Mouse (Mus musculus): Measurements from ENCODE around the gene Leng8. TPM values are rescaled to one million over a fixed set of nuclear protein-coding genes. Genes with fewer than 3 reads are reported as not detected.

Gene Leng8
- polyA plus RNA-seq, 1 experiment from 2014 or later: 54.4 TPM

- H3K27me3 ChIP-seq (ENCODE audit: control insufficient read depth, insufficient read depth, low read length): no peaks in the 10 kb centered on the region
- no peak overlapping the region for H3K27ac ChIP-seq (ENCODE audit: low read depth, low read length)
- no peaks in the 10 kb centered on the region for H3K36me3 ChIP-seq (ENCODE audit: control insufficient read depth, insufficient read depth, low read length)
- ATAC-seq (ENCODE audit: low FRiP score) (no peak), DNase-seq (ENCODE audit: low spot score) (peak; percentile 74)
- H3K4me1 ChIP-seq (replicated peaks; ENCODE audit: control insufficient read depth, insufficient read depth, low read length): no peaks in the 10 kb centered on the region
- H3K9me3 ChIP-seq (ENCODE audit: control insufficient read depth, low read length): no peaks in the 10 kb centered on the region
- no peak overlapping the region for H3K4me3 ChIP-seq (ENCODE audit: low read depth, low read length)
- 19% methylated on average over 4 of the region's 4 CpGs for WGBS
- no peak overlapping the region for H3K4me2 ChIP-seq (replicated peaks; ENCODE audit: low read depth, low read length)
- no peak overlapping the region for H3K9ac ChIP-seq (ENCODE audit: low read depth, low read length)
Observed at GRCm38 (mm10) chr7:4103411-4103810, 33.4 kb upstream of the Leng8 start.

GRCm38 (mm10) chr7:4111766-4112165 lies 25.1 kb upstream of the Leng8 start:
- Histone ChIP-seq H3K27ac (ENCODE audit: low read depth, low read length) (no peak overlapping the region), H3K9me3 (ENCODE audit: control insufficient read depth, low read length) (no peaks in the 10 kb centered on the region), H3K36me3 (ENCODE audit: control insufficient read depth, insufficient read depth, low read length) (no peaks in the 10 kb centered on the region), H3K4me1 (replicated peaks; ENCODE audit: control insufficient read depth, insufficient read depth, low read length) (no peaks in the 10 kb centered on the region), H3K27me3 (ENCODE audit: control insufficient read depth, insufficient read depth, low read length) (no peaks in the 10 kb centered on the region), H3K4me2 (replicated peaks; ENCODE audit: low read depth, low read length) (no peak overlapping the region), H3K4me3 (ENCODE audit: low read depth, low read length) (no peak overlapping the region), H3K9ac (ENCODE audit: low read depth, low read length) (no peak overlapping the region)
- 53% methylated on average over 3 of the region's 3 CpGs for WGBS
- DNase-seq (ENCODE audit: low spot score): no peak
- no peak for ATAC-seq (ENCODE audit: low FRiP score)

- 66% methylated on average over 8 of the region's 8 CpGs for WGBS
- DNase-seq (ENCODE audit: low spot score): no peak
- Histone ChIP-seq H3K4me2 (replicated peaks; ENCODE audit: low read depth, low read length) (no peak overlapping the region), H3K4me1 (replicated peaks; ENCODE audit: control insufficient read depth, insufficient read depth, low read length) (no peaks in the 10 kb centered on the region; the same call in none of the 2 replicates), H3K27ac (ENCODE audit: low read depth, low read length) (no peak overlapping the region), H3K36me3 (ENCODE audit: control insufficient read depth, insufficient read depth, low read length) (no peaks in the 10 kb centered on the region), H3K9ac (ENCODE audit: low read depth, low read length) (no peak overlapping the region), H3K4me3 (ENCODE audit: low read depth, low read length) (no peak overlapping the region), H3K9me3 (ENCODE audit: control insufficient read depth, low read length) (no peaks in the 10 kb centered on the region), H3K27me3 (ENCODE audit: control insufficient read depth, insufficient read depth, low read length) (no peaks in the 10 kb centered on the region)
- ATAC-seq (ENCODE audit: low FRiP score): no peak
Observed at GRCm38 (mm10) chr7:4117050-4117814, 19.6 kb upstream of the Leng8 start.

GRCm38 (mm10) chr7:4119344-4119902 lies 17.4 kb upstream of the Leng8 start, which contains the start of gene Ttyh1:
Gene Ttyh1 (plus strand): TSS chr7:4119408.
- Histone ChIP-seq H3K36me3 (ENCODE audit: control insufficient read depth, insufficient read depth, low read length) (no peaks in the 10 kb centered on the region), H3K9me3 (ENCODE audit: control insufficient read depth, low read length) (no peaks in the 10 kb centered on the region), H3K27ac (ENCODE audit: low read depth, low read length) (peak within 1 kb of the TSS; percentile 94), H3K4me1 (replicated peaks; ENCODE audit: control insufficient read depth, insufficient read depth, low read length) (peaks cover 4% of the 10 kb centered on the region), H3K9ac (ENCODE audit: low read depth, low read length) (peak within 1 kb of the TSS; percentile 83), H3K27me3 (ENCODE audit: control insufficient read depth, insufficient read depth, low read length) (no peaks in the 10 kb centered on the region), H3K4me3 (ENCODE audit: low read depth, low read length) (peak within 1 kb of the TSS; percentile 61), H3K4me2 (replicated peaks; ENCODE audit: low read depth, low read length) (peak within 1 kb of the TSS; percentile 63)
- DNase-seq (ENCODE audit: low spot score): peak; percentile 79
- peak; percentile 6; the same call in 1 of the 2 replicates for ATAC-seq (ENCODE audit: low FRiP score)
- 1% methylated on average over 33 of the region's 37 CpGs for WGBS

- no peaks in the 10 kb centered on the region for H3K9me3 ChIP-seq (ENCODE audit: control insufficient read depth, low read length)
Observed at GRCm38 (mm10) chr7:4119976-4120921, 16.6 kb upstream of the Leng8 start.

GRCm38 (mm10) chr7:4122076-4122768 lies 14.6 kb upstream of the Leng8 start:
- Histone ChIP-seq H3K4me2 (replicated peaks; ENCODE audit: low read depth, low read length) (peak overlapping the region; percentile 63), H3K9me3 (ENCODE audit: control insufficient read depth, low read length) (no peaks in the 10 kb centered on the region), H3K4me1 (replicated peaks; ENCODE audit: control insufficient read depth, insufficient read depth, low read length) (peaks cover 12% of the 10 kb centered on the region), H3K27me3 (ENCODE audit: control insufficient read depth, insufficient read depth, low read length) (no peaks in the 10 kb centered on the region), H3K36me3 (ENCODE audit: control insufficient read depth, insufficient read depth, low read length) (no peaks in the 10 kb centered on the region), H3K9ac (ENCODE audit: low read depth, low read length) (peak overlapping the region; percentile 24), H3K27ac (ENCODE audit: low read depth, low read length) (peak overlapping the region; percentile 94), H3K4me3 (ENCODE audit: low read depth, low read length) (no peak overlapping the region)
- ATAC-seq (ENCODE audit: low FRiP score): no peak
- DNase-seq (ENCODE audit: low spot score): no peak
- 52% methylated on average over 11 of the region's 11 CpGs for WGBS

More at GRCm38 (mm10) chr7:4119976-4120921, 16.6 kb upstream of the Leng8 start:
- peak overlapping the region; percentile 63 for H3K4me2 ChIP-seq (replicated peaks; ENCODE audit: low read depth, low read length)
- H3K4me3 ChIP-seq (ENCODE audit: low read depth, low read length): peak overlapping the region; percentile 61
- H3K27me3 ChIP-seq (ENCODE audit: control insufficient read depth, insufficient read depth, low read length): no peaks in the 10 kb centered on the region
- DNase-seq (ENCODE audit: low spot score) (peak; percentile 26), ATAC-seq (ENCODE audit: low FRiP score) (peak; percentile 11)
- peak overlapping the region; percentile 94 for H3K27ac ChIP-seq (ENCODE audit: low read depth, low read length)
- peaks cover 9% of the 10 kb centered on the region for H3K4me1 ChIP-seq (replicated peaks; ENCODE audit: control insufficient read depth, insufficient read depth, low read length)
- no peaks in the 10 kb centered on the region for H3K36me3 ChIP-seq (ENCODE audit: control insufficient read depth, insufficient read depth, low read length)
- WGBS: 18% methylated on average over 19 of the region's 19 CpGs
- peak overlapping the region; percentile 83 for H3K9ac ChIP-seq (ENCODE audit: low read depth, low read length)

GRCm38 (mm10) chr7:4122783-4123182 lies 14.1 kb upstream of the Leng8 start:
- Histone ChIP-seq H3K27me3 (ENCODE audit: control insufficient read depth, insufficient read depth, low read length) (no peaks in the 10 kb centered on the region), H3K9ac (ENCODE audit: low read depth, low read length) (0 out of 2 replicates have a peak overlapping the region, but pooled peaks have one; percentile 12)
- ATAC-seq (ENCODE audit: low FRiP score): no peak

GRCm38 (mm10) chr7:4123732-4124131 lies 13.1 kb upstream of the Leng8 start:
- Histone ChIP-seq H3K9me3 (ENCODE audit: control insufficient read depth, low read length) (no peaks in the 10 kb centered on the region), H3K27ac (ENCODE audit: low read depth, low read length) (peak overlapping the region; percentile 94), H3K4me2 (replicated peaks; ENCODE audit: low read depth, low read length) (peak overlapping the region; percentile 19), H3K9ac (ENCODE audit: low read depth, low read length) (peak overlapping the region; percentile 42; the same call in 1 of the 2 replicates), H3K4me3 (ENCODE audit: low read depth, low read length) (no peak overlapping the region), H3K36me3 (ENCODE audit: control insufficient read depth, insufficient read depth, low read length) (no peaks in the 10 kb centered on the region), H3K27me3 (ENCODE audit: control insufficient read depth, insufficient read depth, low read length) (no peaks in the 10 kb centered on the region), H3K4me1 (replicated peaks; ENCODE audit: control insufficient read depth, insufficient read depth, low read length) (peaks cover 12% of the 10 kb centered on the region)
- 67% methylated on average over 1 of the region's 1 CpGs for WGBS
- ATAC-seq (ENCODE audit: low FRiP score) (peak; percentile 75), DNase-seq (ENCODE audit: low spot score) (peak; percentile 56)

More at GRCm38 (mm10) chr7:4122783-4123182, 14.1 kb upstream of the Leng8 start:
- H3K4me3 ChIP-seq (ENCODE audit: low read depth, low read length): no peak overlapping the region
- no peaks in the 10 kb centered on the region for H3K36me3 ChIP-seq (ENCODE audit: control insufficient read depth, insufficient read depth, low read length)
- WGBS: 78% methylated on average over 10 of the region's 10 CpGs
- peak overlapping the region; percentile 20 for H3K4me2 ChIP-seq (replicated peaks; ENCODE audit: low read depth, low read length)
- no peak for DNase-seq (ENCODE audit: low spot score)
- no peaks in the 10 kb centered on the region for H3K9me3 ChIP-seq (ENCODE audit: control insufficient read depth, low read length)
- H3K27ac ChIP-seq (ENCODE audit: low read depth, low read length): peak overlapping the region; percentile 94
- peaks cover 12% of the 10 kb centered on the region for H3K4me1 ChIP-seq (replicated peaks; ENCODE audit: control insufficient read depth, insufficient read depth, low read length)

Measured in hindbrain, embryonic 11.5 days (tissue).